Mouse (Mus musculus) erythroid progenitor cell, adult 5-6 weeks (primary cell): ENCODE measurements around the gene Tmsb15l. TPM values are rescaled to one million over a fixed set of nuclear protein-coding genes. Genes with fewer than 3 reads are reported as not detected.

Experiments
- total RNA-seq, 2 experiments: library from RNA; stranded (forward) in 1 of 2; stranded (reverse) in 1 of 2; fragments of 150-400 nt in 1 of 2; fragments of 186-747, 209-891 nt in 1 of 2; gene quantifications; 2 replicates each; pipeline versions ENCODE4 v1.2.3 to v1.2.4; 2015 to 2017; ENCODE audit warnings: low replicate concordance in 2 of 2

The Tmsb15l gene
- total RNA-seq, 2 experiments from 2014 or later = not detected

Other genes with a start within 250 kb of the Tmsb15l start
- gene Morf4l2, start 233.2 kb downstream of the Tmsb15l start, total RNA-seq (2015; ENCODE audit: low replicate concordance) = 78.9 and 104 TPM in 2 replicates
- gene Morf4l2, start 233.2 kb downstream of the Tmsb15l start, total RNA-seq (2017; ENCODE audit: low replicate concordance) = 158 and 191 TPM in 2 replicates
- gene Glra4, start 196.7 kb downstream of the Tmsb15l start, total RNA-seq (2015; ENCODE audit: low replicate concordance) = not detected in 2 replicates
- gene Glra4, start 196.7 kb downstream of the Tmsb15l start, total RNA-seq (2017; ENCODE audit: low replicate concordance) = not detected in 2 replicates
- not detected in 2 replicates for gene Plp1, start 154.2 kb downstream of the Tmsb15l start, total RNA-seq (2015; ENCODE audit: low replicate concordance)
- 0.53 TPM in 1 of 2 replicates, not detected in the other for gene Plp1, start 154.2 kb downstream of the Tmsb15l start, total RNA-seq (2017; ENCODE audit: low replicate concordance)
- not detected in 2 replicates for gene Rab9b, start 108.1 kb downstream of the Tmsb15l start, total RNA-seq (2015; ENCODE audit: low replicate concordance)
- gene Rab9b, start 108.1 kb downstream of the Tmsb15l start, total RNA-seq (2017; ENCODE audit: low replicate concordance) = not detected in 2 replicates
- gene H2bfm, start 49.5 kb downstream of the Tmsb15l start, total RNA-seq (2015; ENCODE audit: low replicate concordance) = not detected in 2 replicates
- gene H2bfm, start 49.5 kb downstream of the Tmsb15l start, total RNA-seq (2017; ENCODE audit: low replicate concordance) = not detected in 2 replicates
- gene Tmsb15b2, start 1.4 kb downstream of the Tmsb15l start, total RNA-seq (2015; ENCODE audit: low replicate concordance) = not detected in 2 replicates
- not detected in 2 replicates for gene Tmsb15b2, start 1.4 kb downstream of the Tmsb15l start, total RNA-seq (2017; ENCODE audit: low replicate concordance)
- gene Tmsb15b1, start within 50 bp of the Tmsb15l start, total RNA-seq (2015; ENCODE audit: low replicate concordance) = not detected in 2 replicates
- not detected in 2 replicates for gene Tmsb15b1, start within 50 bp of the Tmsb15l start, total RNA-seq (2017; ENCODE audit: low replicate concordance)
- 0.72 TPM in 1 of 2 replicates, not detected in the other for gene Zcchc18, start 16.3 kb upstream of the Tmsb15l start, total RNA-seq (2015; ENCODE audit: low replicate concordance)
- gene Zcchc18, start 16.3 kb upstream of the Tmsb15l start, total RNA-seq (2017; ENCODE audit: low replicate concordance) = 0.64 TPM in 1 of 2 replicates, not detected in the other
- 1.4 and 1.7 TPM in 2 replicates for gene Slc25a53, start 61.4 kb upstream of the Tmsb15l start, total RNA-seq (2015; ENCODE audit: low replicate concordance)
- gene Slc25a53, start 61.4 kb upstream of the Tmsb15l start, total RNA-seq (2017; ENCODE audit: low replicate concordance) = 0.91 and 4.5 TPM in 2 replicates
- gene Fam199x, start 72.7 kb upstream of the Tmsb15l start, total RNA-seq (2015; ENCODE audit: low replicate concordance) = 0.36 and 4.2 TPM in 2 replicates
- 1.1 and 1.3 TPM in 2 replicates for gene Fam199x, start 72.7 kb upstream of the Tmsb15l start, total RNA-seq (2017; ENCODE audit: low replicate concordance)
- gene Esx1, start 145.2 kb upstream of the Tmsb15l start, total RNA-seq (2015; ENCODE audit: low replicate concordance) = not detected in 2 replicates
- gene Esx1, start 145.2 kb upstream of the Tmsb15l start, total RNA-seq (2017; ENCODE audit: low replicate concordance) = not detected in 2 replicates